Mouse (Mus musculus): ENCODE results near the gene Gm21992. TPM values are rescaled to one million over a fixed set of nuclear protein-coding genes. Genes with fewer than 3 reads are reported as not detected.
A peak's percentile ranks its signal among the peaks of the same experiment; 100 is the strongest.
"Not testable (repeated sequence)": the region's sequence is repeated elsewhere in the genome, so short reads cannot be mapped to it uniquely, and the experiment has no call there.

The Gm21992 gene
- total RNA-seq, 2 experiments from 2014 or later: 17.6 to 23.7 TPM

DNA sequence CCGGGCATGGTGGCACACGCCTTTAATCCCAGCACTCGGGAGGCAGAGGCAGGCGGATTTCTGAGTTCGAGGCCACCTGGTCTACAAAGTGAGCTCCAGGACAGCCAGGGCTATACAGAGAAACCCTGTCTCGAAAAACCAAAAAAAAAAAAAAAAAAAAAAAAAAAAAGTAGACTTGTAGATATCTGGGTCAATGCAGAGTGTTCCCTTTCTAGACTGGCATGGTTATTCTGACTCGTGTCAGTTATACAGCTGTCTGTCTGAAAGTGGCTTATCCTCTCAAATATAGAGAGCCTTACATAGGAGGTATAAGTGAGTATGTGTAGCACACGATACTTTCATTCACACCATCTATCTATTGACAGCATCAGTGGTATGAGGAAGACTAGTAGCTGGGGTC, 50.9 kb downstream of the Gm21992 start:
- intact Hi-C loops (cut with DNase I); DNase-seq (ENCODE audit: low spot score in 2 of 2): not testable (repeated sequence)

DNA sequence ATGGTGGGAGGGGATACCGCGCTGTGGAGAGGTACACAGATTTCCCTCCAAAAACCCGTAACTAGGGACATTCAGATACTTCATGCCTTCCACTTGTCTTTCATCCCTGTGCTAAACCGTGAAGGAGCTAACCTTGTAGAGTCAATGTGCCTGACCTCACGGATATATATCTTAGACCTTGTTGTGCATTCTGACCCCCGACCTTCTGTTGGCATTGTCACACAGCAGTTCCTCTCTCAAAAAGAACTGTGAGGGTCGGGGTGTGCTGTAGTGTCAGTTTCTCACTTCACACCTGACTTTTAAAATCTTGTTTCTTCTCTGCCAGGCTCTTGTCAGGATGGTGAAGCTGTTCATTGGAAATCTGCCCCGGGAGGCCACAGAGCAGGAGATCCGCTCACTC, 54.5 kb downstream of the Gm21992 start:
- no peak for DNase-seq (ENCODE audit: low spot score in 2 of 2)
- intact Hi-C loops (cut with DNase I): loop anchor here (2.0 to 5.0 kb wide), 5 partner anchors 35 to 205 kb away; partner anchors contain the start of genes Bbs1, Gm21992, Mrpl11 and Rbm14

DNA sequence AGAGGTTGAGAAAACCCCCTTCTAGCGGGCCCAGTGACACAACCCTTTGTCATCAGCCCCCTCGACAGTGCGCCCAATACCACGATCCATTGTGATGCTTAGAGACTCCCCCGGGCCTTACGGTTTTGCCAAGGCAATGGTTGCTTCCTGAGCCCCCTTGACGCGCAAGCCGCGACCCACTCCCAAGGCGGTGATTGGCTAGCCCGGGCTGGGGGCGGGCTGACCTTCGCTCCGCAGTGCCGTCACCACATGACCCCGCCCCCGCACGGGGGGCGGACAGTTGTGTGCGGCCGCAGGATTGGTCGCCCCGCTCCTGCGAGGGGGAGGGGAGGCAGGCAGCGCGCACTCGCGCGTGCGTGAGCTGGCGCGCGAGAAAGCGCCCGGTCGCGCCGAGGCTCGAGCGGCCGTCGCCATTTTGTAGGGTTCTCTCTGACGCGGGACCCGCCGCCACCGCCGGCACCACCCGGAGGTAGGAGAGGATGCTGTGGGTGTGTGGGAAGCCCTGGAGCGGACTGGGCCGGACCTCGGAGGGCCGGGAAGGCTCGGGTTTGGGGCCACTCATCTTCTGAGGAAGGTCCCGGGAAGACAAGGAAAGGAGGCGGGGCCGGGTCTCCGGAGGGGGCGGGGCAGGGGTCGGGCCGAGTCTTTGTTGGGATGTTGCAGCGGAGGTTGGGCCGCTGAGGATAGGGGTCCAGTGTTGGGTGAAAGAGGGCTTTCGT, 55.1 kb downstream of the Gm21992 start, which contains the start of gene Rbm4b:
Gene Rbm4b (plus strand): TSS at position 305 of the 719 bp plus-strand sequence.
- intact Hi-C loops (cut with DNase I): loop anchor here (2.0 to 5.0 kb wide), 5 partner anchors 36 to 206 kb away; partner anchors contain the start of genes Bbs1, Gm21992, Mrpl11 and Rbm14

DNA sequence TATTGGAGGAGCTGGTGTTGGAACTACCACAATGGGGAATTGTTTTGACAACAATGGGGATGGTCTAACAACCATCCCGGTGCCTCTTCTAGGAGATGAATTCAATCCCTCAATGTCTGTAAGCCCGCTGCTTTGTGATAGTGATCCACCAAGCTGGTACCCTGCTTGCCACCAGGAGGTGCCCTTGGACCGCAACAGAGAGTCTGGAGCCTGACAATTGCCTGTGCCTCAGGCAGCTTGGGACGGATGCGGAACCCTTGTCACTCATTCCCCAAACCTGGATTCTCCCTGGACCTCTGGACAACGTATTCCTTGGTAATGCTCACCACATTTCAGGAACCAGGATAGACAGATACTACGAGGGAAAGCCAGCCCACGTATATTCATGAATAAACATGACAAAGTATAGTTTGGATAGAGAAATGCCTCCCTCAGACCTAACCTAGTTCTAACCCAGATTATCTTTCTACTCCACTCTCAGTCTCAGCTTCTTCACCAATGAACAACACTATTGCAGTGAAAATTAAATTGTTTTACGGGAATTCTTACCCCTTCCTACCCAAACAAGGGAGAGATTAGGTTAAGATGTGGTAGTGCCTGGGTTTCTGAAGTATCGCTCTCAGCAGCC, 55.7 kb downstream of the Gm21992 start:
- intact Hi-C loops (cut with DNase I): loop anchor here (2.0 to 5.0 kb wide), 5 partner anchors 37 to 207 kb away; partner anchors contain the start of genes Bbs1, Gm21992, Mrpl11 and Rbm14
- peak; percentile 84 to 86 for DNase-seq (ENCODE audit: low spot score in 2 of 2)

More for the DNA sequence above, 55.1 kb downstream of the Gm21992 start, which contains the start of gene Rbm4b:
- peak; percentile 96 for DNase-seq (ENCODE audit: low spot score in 2 of 2)

DNA sequence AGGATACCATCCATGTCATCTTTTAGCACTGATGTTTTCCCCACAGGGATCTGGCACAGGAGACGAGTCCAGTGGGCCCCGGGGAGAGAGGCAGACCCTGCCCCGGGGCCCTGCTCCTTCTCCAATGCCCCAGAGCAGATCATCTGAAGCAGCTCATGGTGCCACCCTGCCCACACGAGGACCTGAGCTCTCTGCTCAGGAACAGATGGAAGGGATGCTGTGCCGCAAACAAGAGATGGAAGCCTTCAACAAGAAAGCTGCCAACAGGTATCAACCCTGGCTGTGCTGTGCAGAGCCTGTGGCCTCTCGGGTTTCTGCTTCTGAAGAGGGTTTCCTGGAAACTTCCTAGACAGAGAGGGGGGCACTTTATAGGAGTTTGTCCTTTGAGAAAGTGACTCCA, 61.4 kb downstream of the Gm21992 start:
- intact Hi-C loops (cut with DNase I): no loop called here
- no peak for DNase-seq (ENCODE audit: low spot score in 2 of 2)

DNA sequence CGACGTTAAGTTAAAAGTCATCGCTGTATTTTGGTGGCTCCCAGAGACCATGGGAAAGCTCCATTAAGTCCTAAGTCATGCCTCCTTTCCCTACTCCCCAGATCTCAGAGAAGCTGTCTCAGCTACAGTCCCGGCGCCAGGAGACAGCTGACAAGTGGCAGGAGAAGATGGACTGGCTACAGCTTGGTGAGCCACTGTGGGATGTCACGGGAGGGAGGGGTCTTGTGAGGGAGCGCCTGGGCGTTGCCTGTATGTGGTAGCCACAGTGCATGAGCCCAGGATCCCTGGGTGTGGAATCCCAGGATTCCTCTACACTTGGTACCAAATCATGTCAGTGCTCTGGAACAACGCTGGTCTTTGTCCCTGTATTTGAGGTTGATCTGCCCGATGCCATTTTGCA, 62.9 kb downstream of the Gm21992 start:
- intact Hi-C loops (cut with DNase I): no loop called here
- no peak for DNase-seq (ENCODE audit: low spot score in 2 of 2)

DNA sequence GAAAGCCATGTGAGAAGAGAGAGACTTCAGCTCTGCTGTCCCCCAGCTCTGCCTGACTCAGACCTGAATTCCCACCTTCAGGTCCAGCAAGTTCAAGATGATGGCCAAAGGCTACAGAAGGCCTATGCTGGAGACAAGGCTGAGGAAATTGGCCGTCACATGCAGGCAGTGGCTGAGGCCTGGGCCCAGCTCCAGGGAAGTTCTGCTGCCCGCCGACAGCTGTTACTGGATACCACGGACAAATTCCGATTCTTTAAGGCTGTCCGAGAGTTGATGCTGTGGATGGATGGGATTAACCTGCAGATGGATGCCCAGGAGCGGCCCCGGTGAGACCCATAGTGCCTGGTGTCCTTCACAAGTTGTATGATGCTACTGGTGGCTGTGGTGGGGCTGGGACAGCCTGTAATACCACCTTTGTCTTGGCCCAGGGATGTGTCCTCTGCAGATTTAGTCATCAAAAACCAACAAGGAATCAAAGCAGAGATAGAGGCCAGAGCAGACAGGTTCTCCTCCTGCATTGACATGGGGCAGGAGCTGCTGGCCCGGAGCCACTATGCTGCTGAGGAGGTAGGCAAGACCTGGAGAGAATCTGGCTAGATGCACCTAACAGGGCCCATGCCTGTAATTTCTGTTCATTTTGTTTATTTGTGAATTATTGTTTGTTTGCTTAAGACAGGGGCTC, 63.6 kb downstream of the Gm21992 start:
- intact Hi-C loops (cut with DNase I): no loop called here
- DNase-seq (ENCODE audit: low spot score in 2 of 2): no peak

DNA sequence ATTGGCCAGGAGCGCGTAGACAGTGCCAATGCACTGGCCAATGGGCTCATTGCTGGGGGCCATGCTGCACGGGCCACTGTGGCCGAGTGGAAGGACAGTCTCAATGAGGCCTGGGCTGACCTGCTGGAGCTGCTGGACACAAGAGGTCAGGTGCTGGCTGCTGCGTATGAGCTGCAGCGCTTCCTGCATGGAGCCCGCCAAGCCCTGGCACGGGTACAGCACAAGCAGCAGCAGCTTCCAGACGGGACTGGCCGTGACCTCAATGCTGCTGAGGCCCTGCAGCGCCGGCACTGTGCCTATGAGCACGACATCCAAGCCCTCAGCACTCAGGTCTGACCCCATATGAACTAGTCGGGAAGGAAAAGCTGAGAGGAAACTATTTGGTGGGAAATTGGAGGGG, 64.8 kb downstream of the Gm21992 start:
- DNase-seq (ENCODE audit: low spot score in 2 of 2): peak in 1 of 2 experiments; percentile 15
- intact Hi-C loops (cut with DNase I): no loop called here

DNA sequence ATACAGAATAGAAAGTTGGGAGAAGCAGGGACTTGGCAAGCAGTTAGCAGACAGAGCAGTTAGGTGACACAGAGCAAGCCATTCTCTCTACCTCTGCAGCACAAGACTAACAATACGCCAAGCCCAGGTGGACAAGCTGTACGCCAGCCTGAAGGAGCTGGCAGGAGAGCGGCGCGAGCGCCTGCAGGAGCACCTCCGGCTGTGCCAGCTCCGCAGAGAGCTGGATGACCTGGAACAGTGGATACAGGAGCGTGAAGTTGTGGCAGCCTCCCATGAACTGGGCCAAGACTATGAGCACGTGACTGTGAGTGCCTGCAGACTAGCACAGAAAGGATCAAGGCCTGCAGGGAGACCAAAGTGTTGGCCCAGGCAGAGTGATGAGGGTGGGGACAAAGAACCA, 65.7 kb downstream of the Gm21992 start:
- DNase-seq (ENCODE audit: low spot score in 2 of 2): peak in 1 of 2 experiments; percentile 23
- intact Hi-C loops (cut with DNase I): no loop called here

DNA sequence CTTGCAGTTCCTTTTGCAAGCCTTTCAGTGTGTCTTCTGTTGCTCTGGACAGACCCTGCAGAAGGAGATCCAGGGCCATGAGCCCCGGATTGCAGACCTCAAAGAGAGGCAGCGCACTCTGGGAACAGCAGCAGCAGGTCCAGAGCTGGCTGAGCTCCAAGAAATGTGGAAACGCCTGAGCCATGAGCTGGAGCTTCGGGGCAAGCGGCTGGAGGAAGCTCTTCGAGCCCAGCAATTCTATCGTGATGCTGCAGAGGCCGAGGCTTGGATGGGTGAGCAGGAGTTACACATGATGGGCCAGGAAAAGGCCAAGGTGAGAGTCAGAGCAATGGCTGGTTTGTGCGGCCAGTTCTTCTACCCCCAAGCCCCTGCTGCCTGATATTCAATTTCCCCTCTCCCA, 66.4 kb downstream of the Gm21992 start:
- intact Hi-C loops (cut with DNase I): no loop called here
- DNase-seq (ENCODE audit: low spot score in 2 of 2): peak in 1 of 2 experiments; percentile 14

DNA sequence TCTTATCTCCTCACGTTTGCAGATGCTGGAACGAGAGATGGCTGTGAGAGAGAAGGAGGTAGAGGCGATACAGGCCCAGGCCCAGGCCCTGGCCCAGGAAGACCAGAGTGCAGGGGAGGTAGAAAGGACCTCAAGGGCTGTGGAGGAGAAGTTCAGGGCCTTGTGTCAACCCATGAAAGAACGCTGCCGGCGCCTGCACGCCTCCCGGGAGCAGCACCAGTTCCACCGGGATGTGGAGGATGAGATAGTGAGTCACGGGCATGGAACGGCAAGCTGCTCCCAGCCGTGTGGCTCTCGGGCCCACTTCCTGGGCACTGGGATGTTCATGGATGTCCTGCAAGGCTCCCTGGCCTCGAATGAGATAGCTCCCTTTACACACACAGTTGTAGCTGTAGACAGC, 67.4 kb downstream of the Gm21992 start:
- intact Hi-C loops (cut with DNase I): loop anchor here (5.0 kb wide), 2 partner anchors 117 to 247 kb away; partner anchors contain the start of genes 2010003K11Rik and Rce1
- peak in 1 of 2 experiments; percentile 16 for DNase-seq (ENCODE audit: low spot score in 2 of 2)

DNA sequence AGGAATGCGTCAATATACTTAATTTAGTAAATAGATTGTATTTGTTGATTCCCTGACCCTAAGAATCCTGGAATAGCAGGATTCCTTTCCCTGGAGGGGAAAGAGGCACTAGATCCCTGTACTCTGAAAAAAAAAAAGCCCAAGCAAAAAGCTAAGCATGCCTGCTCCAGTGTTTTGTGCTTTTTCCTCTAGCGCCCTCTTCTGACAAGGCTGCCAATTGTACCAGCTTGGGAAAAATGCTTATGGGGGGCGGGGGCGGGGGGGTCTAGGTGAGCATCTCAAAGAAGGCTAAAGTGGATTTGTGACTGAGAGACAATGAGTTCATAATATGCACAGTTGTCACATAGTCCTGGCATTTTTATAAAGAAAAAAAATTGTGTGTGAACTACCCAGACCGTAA, 67.9 kb downstream of the Gm21992 start:
- DNase-seq (ENCODE audit: low spot score in 2 of 2): peak in 1 of 2 experiments; percentile 5
- intact Hi-C loops (cut with DNase I): loop anchor here (5.0 kb wide), 2 partner anchors 116 to 246 kb away; partner anchors contain the start of genes 2010003K11Rik and Rce1

DNA sequence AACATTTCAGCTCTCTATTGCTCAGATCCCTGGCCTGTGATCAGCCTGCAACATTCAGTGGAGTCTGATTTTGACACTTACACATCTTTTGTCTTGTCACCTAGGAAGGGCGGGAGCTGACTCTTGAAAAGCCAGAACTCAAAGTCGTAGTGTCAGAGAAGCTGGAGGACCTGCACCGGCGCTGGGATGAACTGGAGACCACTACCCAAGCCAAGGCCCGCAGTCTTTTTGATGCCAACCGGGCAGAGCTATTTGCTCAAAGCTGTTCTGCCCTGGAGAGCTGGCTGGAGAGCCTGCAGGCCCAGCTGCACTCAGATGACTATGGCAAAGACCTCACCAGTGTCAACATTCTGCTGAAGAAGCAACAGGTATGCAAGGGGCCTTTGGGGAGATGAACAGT, 69.2 kb downstream of the Gm21992 start:
- peak in 1 of 2 experiments; percentile 3 for DNase-seq (ENCODE audit: low spot score in 2 of 2)
- intact Hi-C loops (cut with DNase I): loop anchor here (5.0 kb wide), 2 partner anchors 115 to 245 kb away; partner anchors contain the start of genes 2010003K11Rik and Rce1

DNA sequence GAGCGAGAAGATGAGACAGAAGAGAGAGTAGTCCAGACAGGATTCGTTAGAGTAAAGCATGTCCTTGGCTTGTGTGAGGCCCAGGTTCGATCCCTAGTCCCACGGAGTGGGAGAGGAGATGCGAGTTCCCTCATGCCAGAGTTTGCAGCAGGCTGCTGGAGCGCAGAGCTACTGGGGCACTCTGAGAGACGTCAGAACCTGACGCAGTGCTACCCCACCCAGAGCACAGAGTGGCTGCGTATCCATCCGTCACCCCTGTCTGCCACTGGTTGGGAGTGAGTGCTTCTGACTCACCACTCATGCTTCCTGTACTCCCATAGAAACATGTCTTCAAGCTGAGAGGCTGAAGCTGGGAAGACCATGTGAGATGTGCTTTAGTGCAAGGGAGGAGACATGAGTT, 69.9 kb downstream of the Gm21992 start:
- peak in 1 of 2 experiments; percentile 17 for DNase-seq (ENCODE audit: low spot score in 2 of 2)
- intact Hi-C loops (cut with DNase I): loop anchor here (5.0 kb wide), 2 partner anchors 114 to 244 kb away; partner anchors contain the start of genes 2010003K11Rik and Rce1

DNA sequence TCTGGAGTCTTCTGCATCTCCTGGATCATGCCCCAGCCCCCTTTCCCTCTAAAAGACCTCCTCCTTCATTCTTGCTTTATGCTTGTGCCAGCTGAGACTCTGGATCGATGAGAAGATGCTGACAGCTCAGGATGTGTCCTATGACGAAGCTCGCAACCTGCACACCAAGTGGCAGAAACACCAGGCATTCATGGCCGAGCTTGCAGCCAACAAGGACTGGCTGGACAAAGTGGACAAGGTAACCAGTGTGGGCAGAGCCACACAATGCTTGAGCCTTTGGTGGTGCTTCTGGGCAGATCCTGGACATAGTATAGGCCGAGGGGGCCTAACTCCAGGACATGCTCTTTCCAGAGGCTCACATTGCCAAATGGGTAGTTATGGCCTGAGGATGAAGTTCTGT, 71.7 kb downstream of the Gm21992 start:
- intact Hi-C loops (cut with DNase I): loop anchor here (5.0 kb wide), 2 partner anchors 112 to 242 kb away; partner anchors contain the start of genes 2010003K11Rik and Rce1
- peak in 1 of 2 experiments; percentile 3 for DNase-seq (ENCODE audit: low spot score in 2 of 2)

DNA sequence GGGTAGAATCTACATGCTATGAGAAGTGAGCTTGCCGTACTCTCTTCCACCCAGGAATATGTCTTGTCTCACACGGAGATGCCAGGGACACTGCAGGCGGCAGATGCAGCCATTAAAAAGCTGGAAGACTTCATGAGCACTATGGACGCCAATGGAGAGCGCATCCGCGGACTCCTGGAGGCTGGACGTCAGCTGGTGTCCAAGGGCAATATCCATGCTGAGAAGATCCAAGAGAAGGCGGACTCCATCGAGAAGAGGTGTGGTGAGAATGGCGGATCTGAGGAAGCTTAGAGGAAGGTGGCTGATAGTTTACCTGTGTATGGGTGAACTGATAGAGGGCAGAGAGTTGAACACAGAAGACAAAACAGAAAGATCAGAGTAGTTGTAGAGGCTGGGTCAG, 72.4 kb downstream of the Gm21992 start:
- peak in 1 of 2 experiments; percentile 3 for DNase-seq (ENCODE audit: low spot score in 2 of 2)
- intact Hi-C loops (cut with DNase I): no loop called here

DNA sequence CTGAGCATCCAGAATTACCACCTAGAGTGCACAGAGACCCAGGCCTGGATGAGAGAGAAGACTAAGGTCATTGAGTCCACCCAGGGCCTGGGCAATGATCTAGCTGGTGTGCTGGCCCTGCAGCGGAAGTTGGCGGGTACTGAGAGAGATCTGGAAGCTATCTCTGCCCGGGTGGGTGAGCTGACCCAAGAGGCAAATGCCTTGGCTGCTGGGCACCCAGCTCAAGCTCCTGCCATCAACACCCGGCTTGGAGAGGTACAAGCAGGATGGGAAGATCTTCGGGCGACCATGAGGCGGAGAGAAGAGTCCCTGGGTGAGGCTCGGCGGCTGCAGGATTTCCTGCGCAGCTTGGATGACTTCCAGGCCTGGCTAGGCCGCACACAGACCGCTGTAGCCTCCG, 73.5 kb downstream of the Gm21992 start:
- DNase-seq (ENCODE audit: low spot score in 2 of 2): no peak
- intact Hi-C loops (cut with DNase I): no loop called here

DNA sequence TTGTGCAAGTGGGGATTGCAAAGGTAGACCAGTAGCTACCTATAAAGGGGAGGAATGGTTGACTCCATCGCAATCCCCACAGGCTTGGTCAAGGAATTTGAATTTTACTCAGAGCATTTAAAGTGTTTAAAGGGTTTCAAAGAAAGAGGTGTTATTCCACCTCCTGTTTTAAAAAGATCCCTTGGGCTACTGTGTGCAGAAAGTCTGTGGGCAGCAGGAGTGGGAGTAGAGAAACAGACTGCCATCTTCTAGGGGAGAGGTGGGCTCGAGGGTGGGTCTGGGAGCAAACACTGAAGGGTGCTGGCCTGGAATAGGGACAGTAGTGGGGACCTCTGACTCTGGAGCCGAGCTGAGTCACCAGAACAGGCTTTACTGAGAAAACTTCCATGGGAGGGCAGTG, 78.4 kb downstream of the Gm21992 start:
- DNase-seq (ENCODE audit: low spot score in 2 of 2): peak in 1 of 2 experiments; percentile 28
- intact Hi-C loops (cut with DNase I): no loop called here

DNA sequence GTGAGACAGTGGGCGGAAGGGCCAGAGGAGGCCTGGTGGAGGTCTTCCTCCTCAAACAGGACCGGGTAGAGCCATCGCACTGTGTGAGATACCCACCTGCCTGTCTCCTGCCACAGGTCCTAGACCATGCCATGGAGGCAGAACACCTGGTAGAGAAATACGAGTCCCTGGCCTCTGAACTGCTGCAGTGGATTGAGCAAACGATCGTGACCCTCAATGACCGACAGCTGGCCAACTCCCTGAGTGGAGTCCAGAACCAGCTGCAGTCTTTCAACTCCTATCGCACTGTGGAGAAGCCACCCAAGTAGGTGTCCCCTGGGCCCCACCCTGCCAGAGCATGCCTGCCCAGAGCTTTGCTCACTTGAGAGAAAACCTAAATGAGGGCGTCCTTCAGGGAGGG, 82.2 kb downstream of the Gm21992 start:
- intact Hi-C loops (cut with DNase I): no loop called here
- DNase-seq (ENCODE audit: low spot score in 2 of 2): no peak
